8 mouse cellular contexts compared by ENCODE assay signal in genomic region chrX:12089027-12089340, GRCm38 (mm10).
A peak's percentile ranks its signal among the peaks of the same experiment; 100 is the strongest.
DNase-seq lines count a peak whose midpoint lies in the region; ATAC-seq and TF ChIP-seq lines count a peak whose summit lies in the region.

No protein-coding gene starts in this region.

- peak; percentile 48 for DNase-seq in heart, postnatal 0 days (ENCODE audit: low spot score)
- DNase-seq in heart, postnatal 36 days = no peak
- no peak for DNase-seq in hindbrain, embryonic 14.5 days (ENCODE audit: low spot score)
- DNase-seq in B cell, adult 2 months = no peak
- no peak for DNase-seq in urinary bladder, adult 2 months (ENCODE audit: low spot score)
- DNase-seq in ovary, postnatal 36 days (ENCODE audit: low spot score) = no peak

- peak overlapping the region; percentile 97 for H3K27ac ChIP-seq in heart, postnatal 0 days (ENCODE audit: low read depth)
- peak overlapping the region; percentile 81 for H3K27ac ChIP-seq in brown adipose tissue, adult 24 weeks (replicated peaks; ENCODE audit: low read depth, low read length)
- peak overlapping the region; percentile 93 for H3K27ac ChIP-seq in hindbrain, embryonic 14.5 days
- peak overlapping the region; percentile 91 for H3K27ac ChIP-seq in midbrain, embryonic 16.5 days (ENCODE audit: low read length)

- 8% methylated on average over 12 of the region's 13 CpGs for WGBS in heart, postnatal 0 days
- 6% methylated on average over 13 of the region's 13 CpGs for WGBS in hindbrain, embryonic 14.5 days
- WGBS in midbrain, embryonic 16.5 days = under 1% methylated on average over 13 of the region's 13 CpGs

- H3K4me1 ChIP-seq in heart, postnatal 0 days (ENCODE audit: control insufficient read depth, insufficient read depth) = 0 out of 2 replicates have a peak, but pooled peaks cover 14% of the 10 kb centered on the region
- peaks cover 2% of the 10 kb centered on the region; the same call in 1 of the 2 replicates for H3K4me1 ChIP-seq in brown adipose tissue, adult 24 weeks (ENCODE audit: control insufficient read depth, insufficient read depth, insufficient read length, low read length)
- H3K4me1 ChIP-seq in hindbrain, embryonic 14.5 days (replicated peaks; ENCODE audit: control insufficient read depth, insufficient read depth, low read length) = peaks cover 23% of the 10 kb centered on the region
- H3K4me1 ChIP-seq in midbrain, embryonic 16.5 days (ENCODE audit: control insufficient read depth, insufficient read depth, low read length) = peaks cover 15% of the 10 kb centered on the region

- peak overlapping the region; percentile 57 for H3K4me3 ChIP-seq in heart, postnatal 0 days (ENCODE audit: low read depth, low read length)
- peak overlapping the region; percentile 67 for H3K4me3 ChIP-seq in brown adipose tissue, adult 24 weeks (ENCODE audit: insufficient read depth, low read depth, low read length)
- H3K4me3 ChIP-seq in hindbrain, embryonic 14.5 days (replicated peaks; ENCODE audit: low read length) = peak overlapping the region; percentile 46
- H3K4me3 ChIP-seq in midbrain, embryonic 16.5 days (ENCODE audit: low read depth, low read length) = peak overlapping the region; percentile 49

- intact Hi-C loops in heart, postnatal 36 days (cut with DNase I) = loop anchor here (2.0 kb wide), 1 partner anchor 44 kb away; no protein-coding TSS in a partner anchor

- TF ChIP-seq CTCF in heart, postnatal 0 days (IDR thresholded peaks at IDR 0.05; ENCODE audit: low read depth) = no peak

- TF ChIP-seq EP300 in heart, postnatal 0 days (IDR thresholded peaks at IDR 0.05; ENCODE audit: low read depth) = no peak

- H3K9me3 ChIP-seq in heart, postnatal 0 days (replicated peaks; ENCODE audit: control insufficient read depth, low read length) = no peaks in the 10 kb centered on the region
- no peaks in the 10 kb centered on the region for H3K9me3 ChIP-seq in hindbrain, embryonic 14.5 days (ENCODE audit: control insufficient read depth, low read length)
- H3K9me3 ChIP-seq in midbrain, embryonic 16.5 days (replicated peaks; ENCODE audit: control insufficient read depth, low read length, poor library complexity, severe bottlenecking) = no peaks in the 10 kb centered on the region

- no peak for ATAC-seq in heart, postnatal 0 days (ENCODE audit: insufficient read depth, low read depth)
- ATAC-seq in hindbrain, embryonic 14.5 days (ENCODE audit: low FRiP score) = no peak
- peak; percentile 5; the same call in 1 of the 2 replicates for ATAC-seq in midbrain, embryonic 16.5 days

- peak overlapping the region; percentile 6; the same call in 1 of the 2 replicates for H3K9ac ChIP-seq in heart, postnatal 0 days (replicated peaks; ENCODE audit: low read depth, low read length)
- peak overlapping the region; percentile 59 for H3K9ac ChIP-seq in hindbrain, embryonic 14.5 days
- peak overlapping the region; percentile 73; the same call in 1 of the 2 replicates for H3K9ac ChIP-seq in midbrain, embryonic 16.5 days (ENCODE audit: low read depth, low read length)

- H3K36me3 ChIP-seq in heart, postnatal 0 days (replicated peaks; ENCODE audit: control insufficient read depth, insufficient read depth, low read length) = no peaks in the 10 kb centered on the region
- no peaks in the 10 kb centered on the region for H3K36me3 ChIP-seq in hindbrain, embryonic 14.5 days (replicated peaks; ENCODE audit: control insufficient read depth, insufficient read depth)
- H3K36me3 ChIP-seq in midbrain, embryonic 16.5 days (ENCODE audit: control insufficient read depth, insufficient read depth, low read length) = no peaks in the 10 kb centered on the region

- H3K4me2 ChIP-seq in heart, postnatal 0 days (ENCODE audit: low read depth, low read length) = peak overlapping the region; percentile 87
- H3K4me2 ChIP-seq in hindbrain, embryonic 14.5 days (replicated peaks) = peak overlapping the region; percentile 86
- peak overlapping the region; percentile 88 for H3K4me2 ChIP-seq in midbrain, embryonic 16.5 days (ENCODE audit: low read length)

- H3K27me3 ChIP-seq in heart, postnatal 0 days (ENCODE audit: control insufficient read depth, insufficient read depth, low read length) = peaks cover 30% of the 10 kb centered on the region; the same call in 1 of the 2 replicates
- H3K27me3 ChIP-seq in hindbrain, embryonic 14.5 days (ENCODE audit: control insufficient read depth, insufficient read depth, low read length) = peaks cover 68% of the 10 kb centered on the region
- H3K27me3 ChIP-seq in midbrain, embryonic 16.5 days (ENCODE audit: control insufficient read depth, insufficient read depth, low read depth, low read length) = peaks cover 11% of the 10 kb centered on the region

Comparison
In these comparisons a context has a peak if more than half of its experiments do, and no peak if none do; other contexts are left out.
1. H3K9ac ChIP-seq: peak in every context shown above with its lines; median percentile 73 in midbrain, embryonic 16.5 days; 59 in hindbrain, embryonic 14.5 days; 6 in heart, postnatal 0 days.